Mouse (Mus musculus): ENCODE results near the gene Zfp54. TPM values are rescaled to one million over a fixed set of nuclear protein-coding genes. Genes with fewer than 3 reads are reported as not detected.

Gene Zfp54
- total RNA-seq, 4 experiments from 2014 or later = 0.54 to 1.3 (median 0.82) TPM

Other genes starting within 250 kb of the Zfp54 start
- not detected for gene Vmn1r234, start 197.1 kb upstream of the Zfp54 start, total RNA-seq (2022)
- gene Vmn1r235, start 166.8 kb upstream of the Zfp54 start, total RNA-seq (2022) = not detected
- not detected for gene Vmn1r236, start 140.3 kb upstream of the Zfp54 start, total RNA-seq (2022)
- gene Vmn1r237, start 111.4 kb upstream of the Zfp54 start, total RNA-seq (2022) = not detected
- 1 to 10 TPM; 1.1 to 2.5 (median 1.6) TPM for gene Zfp677, start 39.5 kb upstream of the Zfp54 start, total RNA-seq (2022)
- gene Zfp51, start 27.1 kb downstream of the Zfp54 start, total RNA-seq (2022) = 1 to 10 TPM; 4.4 to 6.2 (median 4.7) TPM
- gene Zfp53, start 65.8 kb downstream of the Zfp54 start, total RNA-seq (2022) = 1 to 10 TPM; 4.1 to 5.5 (median 4.9) TPM
- 1 to 10 TPM; 5.6 to 6.6 (median 6.4) TPM for gene Zfp52, start 112.3 kb downstream of the Zfp54 start, total RNA-seq (2022)
- 10 to 100 TPM; 10.8 to 13.7 (median 10.9) TPM for gene Zfp948, start 143.8 kb downstream of the Zfp54 start, total RNA-seq (2022)
- 10 to 100 TPM in 3 of 4 experiments, 1 to 10 TPM in 1; 8.5 to 14.7 (median 13.2) TPM for gene Zfp983, start 227.4 kb downstream of the Zfp54 start, total RNA-seq (2022)